Mouse (Mus musculus): ENCODE results near the gene Fam193a.

Gene Fam193a

GRCm38 (mm10) chr5:34521337-34521736 is 151.6 kb downstream of the Fam193a start:
- no peak for DNase-seq (ENCODE audit: low spot score)

DNA sequence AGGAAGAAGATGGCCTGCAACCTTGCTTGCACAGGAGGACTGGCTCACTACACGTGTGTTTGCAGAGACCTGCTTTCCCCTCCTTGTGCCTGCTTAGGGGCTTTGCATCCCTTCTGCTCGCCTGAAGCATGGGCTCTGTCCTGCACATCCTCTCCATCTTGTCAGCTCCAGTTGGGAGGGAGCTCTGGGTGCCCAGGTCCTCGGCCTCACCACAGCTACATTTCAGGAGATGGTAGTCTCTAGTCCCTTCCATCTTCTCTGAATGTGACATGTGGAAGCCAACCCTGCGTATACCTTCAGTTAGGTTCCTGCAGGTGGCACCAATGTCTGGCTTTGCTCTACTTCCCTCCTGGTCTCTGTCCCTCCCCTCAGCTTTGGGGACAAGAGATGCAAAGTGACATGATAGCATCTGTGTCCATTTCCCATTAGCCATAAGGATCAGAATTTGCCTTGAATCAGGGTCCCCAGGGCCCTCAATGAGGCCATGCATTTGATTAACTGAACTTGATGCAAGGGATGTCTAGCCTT is 154.3 kb downstream of the Fam193a start:
- DNase-seq (ENCODE audit: low spot score): no peak

DNA sequence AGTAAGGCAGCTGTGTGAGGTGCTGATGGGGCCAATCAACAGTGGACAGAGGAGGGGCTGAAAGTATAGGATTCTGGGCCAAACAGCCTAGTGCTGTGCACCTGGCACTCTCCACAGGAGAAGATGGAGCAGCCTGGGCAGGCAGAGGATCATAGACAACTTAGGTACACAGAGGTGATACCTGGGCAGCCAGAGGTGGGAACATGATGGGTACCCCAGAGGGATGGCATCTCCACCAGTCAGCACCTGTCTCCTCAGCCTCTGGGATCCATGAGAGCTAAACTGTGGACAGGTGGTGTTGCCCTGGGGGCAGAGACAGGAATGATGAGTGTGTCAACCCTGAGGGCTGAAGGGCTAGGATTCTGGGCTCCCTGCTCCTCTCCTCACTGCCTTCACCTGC is 154.8 kb downstream of the Fam193a start:
- DNase-seq (ENCODE audit: low spot score): no peak

DNA sequence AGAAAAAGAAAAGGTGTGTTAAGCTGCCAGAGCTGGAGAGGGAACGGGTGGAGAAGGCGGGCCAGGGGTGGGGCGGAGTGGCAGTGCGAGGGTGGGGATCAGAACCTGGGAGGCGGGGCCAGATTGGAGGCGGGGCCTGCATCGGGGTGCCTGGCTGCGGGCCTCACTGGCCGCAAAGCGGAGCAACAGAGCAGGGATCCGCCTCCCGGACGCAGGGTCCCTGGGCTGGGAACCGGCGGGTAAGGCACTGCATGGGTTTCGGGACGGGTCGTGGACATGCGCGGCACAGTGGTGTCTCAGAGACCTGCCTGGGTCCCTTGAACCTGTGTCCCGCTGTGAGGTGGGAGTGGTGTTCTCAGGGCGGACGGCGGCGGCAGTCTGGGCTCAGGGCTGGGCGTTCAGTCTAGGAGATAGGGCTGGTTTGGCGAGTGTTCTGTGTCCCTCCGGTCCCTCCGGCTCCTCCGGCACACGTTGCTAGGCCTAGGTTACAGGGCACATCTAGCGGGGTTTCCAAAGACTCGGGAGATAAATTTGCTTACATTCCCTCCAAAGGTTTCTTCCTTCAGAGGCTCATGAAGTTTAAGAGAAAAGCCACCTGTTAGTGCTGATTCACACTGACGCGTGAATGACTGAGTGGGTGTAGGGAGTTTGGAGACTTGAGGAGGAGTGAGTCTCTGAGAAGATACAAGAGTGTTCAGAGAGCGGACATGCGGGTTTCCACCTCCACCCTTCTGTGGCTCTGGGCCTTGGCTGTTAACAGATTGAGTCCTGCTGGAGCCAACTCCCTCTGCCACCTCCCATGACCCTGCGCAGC is 156.1 kb downstream of the Fam193a start, which contains the start of gene Sh3bp2:
Gene Sh3bp2 (plus strand): TSS at position 176 of the 814 bp plus-strand sequence.
- peak; percentile 90 for DNase-seq (ENCODE audit: low spot score)

DNA sequence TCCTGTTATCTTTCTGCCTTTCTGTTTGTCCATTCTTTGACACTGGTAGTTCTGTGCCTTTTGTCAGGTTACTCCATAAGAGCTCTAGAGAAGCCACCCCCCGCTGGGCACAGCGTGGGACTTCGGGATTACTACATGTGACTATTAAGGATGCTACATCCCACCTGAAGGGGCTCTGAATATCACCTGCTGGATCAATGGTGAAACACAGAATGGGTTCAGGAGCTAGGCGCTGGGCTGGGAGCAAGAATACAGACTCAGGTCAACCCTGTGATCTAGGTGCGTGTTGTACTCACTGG is 156.7 kb downstream of the Fam193a start:
- no peak for DNase-seq (ENCODE audit: low spot score)

DNA sequence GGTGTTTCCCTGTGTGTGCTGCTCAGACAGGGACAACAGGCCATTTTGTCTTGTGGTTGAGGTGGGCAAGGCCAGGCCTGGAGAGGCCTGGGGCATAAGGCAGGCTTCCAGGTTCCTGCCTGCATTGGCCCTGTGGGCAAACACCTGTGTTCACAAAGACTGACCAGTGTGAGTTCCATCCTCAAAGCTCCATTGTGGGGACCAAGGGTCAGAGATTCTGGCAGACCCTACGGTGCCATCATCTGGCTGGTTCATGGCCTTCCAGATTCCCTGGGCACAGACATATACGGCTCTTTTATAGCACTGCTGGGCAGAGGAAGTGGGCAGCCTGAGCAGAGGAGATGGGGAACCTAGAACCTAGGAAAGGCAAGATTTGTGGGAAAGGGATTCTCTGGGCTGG is 157.6 kb downstream of the Fam193a start:
- DNase-seq (ENCODE audit: low spot score): no peak

DNA sequence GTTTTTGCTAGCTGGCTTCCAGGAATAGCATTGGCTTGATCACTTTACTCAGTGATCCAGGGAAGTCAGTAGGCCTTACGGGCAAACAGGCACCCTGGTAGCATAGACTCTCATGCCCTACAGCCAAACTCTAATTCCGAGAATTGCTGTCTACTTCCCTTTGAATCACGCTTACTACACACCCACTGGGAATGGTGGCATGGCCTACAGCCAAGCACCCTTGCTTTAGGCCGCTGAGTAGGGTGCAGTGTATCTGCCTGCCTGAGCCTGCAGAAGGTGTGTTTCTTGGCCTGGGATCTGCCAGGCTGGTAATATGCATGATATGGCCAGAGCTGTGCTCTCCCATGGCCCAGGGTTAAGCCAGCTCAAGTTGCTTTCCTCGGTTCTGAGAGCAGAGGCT is 159.0 kb downstream of the Fam193a start:
- DNase-seq (ENCODE audit: low spot score): no peak

DNA sequence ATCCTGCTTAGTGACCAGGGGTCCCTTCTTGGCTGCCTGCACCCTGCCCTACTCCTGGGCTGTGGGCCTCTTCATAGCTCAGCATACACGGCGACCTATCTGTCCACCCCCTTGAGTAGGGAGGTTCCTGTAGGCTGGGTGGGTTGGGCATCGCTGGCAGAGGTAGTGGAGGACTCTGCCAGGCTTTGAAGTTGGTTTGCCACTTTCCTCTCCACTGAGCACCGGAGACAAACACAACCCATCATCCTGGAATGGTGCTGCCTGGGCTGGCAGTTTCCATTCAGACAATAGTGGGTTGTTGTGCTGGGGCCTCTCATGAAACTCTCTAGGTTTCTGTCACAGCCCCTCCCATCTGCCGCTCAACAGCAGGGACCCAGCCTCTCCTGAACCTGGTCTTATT is 160.4 kb downstream of the Fam193a start:
- DNase-seq (ENCODE audit: low spot score): no peak

DNA sequence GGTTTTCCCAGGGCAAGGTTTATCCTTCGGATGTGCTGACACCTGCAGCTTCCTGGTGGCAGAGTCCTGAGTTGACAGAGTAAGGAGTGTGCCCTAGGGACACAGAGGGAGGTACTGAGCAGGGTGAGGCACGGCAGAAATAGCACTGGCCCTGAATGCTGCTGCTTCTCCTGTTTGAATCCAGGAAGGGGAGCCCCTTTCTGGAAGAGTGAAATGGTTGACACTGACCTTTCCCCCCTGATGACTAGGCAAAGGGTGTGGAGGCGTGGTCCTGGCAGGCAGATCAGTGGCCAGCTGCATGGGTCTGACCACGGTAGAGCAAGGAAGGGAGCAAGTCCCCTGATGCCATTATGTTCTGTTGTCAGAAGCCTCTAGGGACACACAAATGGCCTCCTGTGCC is 161.0 kb downstream of the Fam193a start:
- no peak for DNase-seq (ENCODE audit: low spot score)

DNA sequence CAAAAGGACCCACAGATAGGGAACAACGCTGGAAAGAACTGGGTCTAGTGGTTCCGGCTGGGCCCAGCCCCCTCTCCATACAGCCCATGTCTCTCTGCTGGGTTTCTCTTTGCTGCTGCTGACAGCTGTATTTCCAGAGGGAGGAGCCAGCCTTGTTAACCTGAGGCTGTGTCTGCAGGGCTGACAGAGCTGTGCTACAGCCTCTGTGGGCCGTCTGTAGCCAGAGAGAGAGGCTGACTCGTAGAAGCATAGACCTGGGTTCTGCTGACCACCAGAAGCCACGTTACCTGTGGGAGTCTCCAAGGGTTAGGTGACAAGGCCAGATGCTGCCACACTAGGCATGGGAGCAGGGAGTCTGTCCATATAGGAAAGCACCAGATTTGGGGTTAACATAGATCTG is 163.3 kb downstream of the Fam193a start:
- DNase-seq (ENCODE audit: low spot score): no peak

DNA sequence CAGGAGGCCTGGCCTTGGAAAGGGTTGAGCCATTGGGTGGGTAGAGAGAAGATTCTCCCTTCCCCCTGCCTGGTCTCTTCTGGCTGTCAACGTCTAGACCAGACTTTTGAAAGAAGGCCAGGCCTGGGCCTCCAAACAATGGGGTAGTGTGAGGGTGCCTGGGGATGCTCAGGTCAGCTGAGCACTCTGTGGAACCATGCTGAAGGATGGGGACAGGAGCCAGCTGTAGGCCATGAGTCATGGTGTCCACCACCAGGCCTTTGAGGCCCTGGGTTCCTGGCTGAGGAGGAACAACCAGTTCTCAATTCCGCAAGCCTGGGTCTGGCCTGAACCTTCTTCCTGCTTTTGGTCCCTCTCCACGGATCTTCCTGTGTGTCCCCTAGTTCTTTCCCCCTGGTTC is 164.1 kb downstream of the Fam193a start:
- DNase-seq (ENCODE audit: low spot score): no peak

- DNase-seq (ENCODE audit: low spot score): no peak
Observed at GRCm38 (mm10) chr5:34534776-34535581, 165.2 kb downstream of the Fam193a start.

GRCm38 (mm10) chr5:34535831-34536230 is 166.1 kb downstream of the Fam193a start:
- no peak for DNase-seq (ENCODE audit: low spot score)

All from retina, embryonic 14.5 days (tissue).